In the genomic region with DNA sequence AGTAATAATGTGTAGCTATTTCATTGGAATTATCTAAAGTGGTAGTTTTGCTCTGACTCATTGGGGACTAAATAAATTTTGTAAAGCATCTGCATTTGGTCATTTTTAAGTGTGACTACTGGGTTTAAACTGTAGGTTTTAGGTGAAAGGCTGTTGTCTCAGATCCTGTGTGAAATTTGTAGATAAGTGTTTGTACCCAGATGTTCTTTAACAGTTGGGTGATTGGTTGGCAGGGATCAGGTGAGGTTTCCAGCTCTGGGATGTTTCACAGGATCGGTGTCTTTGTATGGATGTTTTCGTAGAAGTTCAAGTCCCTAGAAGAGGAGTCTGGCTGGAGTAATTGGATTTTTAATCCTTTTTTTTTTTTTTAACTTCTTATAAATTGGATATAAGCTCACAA, we compare ENCODE assay signal across 9 mouse cellular contexts. TPM values are rescaled to one million over a fixed set of nuclear protein-coding genes. Genes with fewer than 3 reads are reported as not detected.
A peak's percentile ranks its signal among the peaks of the same experiment; 100 is the strongest.
DNase-seq lines count a peak whose midpoint lies in the region; ATAC-seq and TF ChIP-seq lines count a peak whose summit lies in the region.
"Had no signal": no experiment of that assay in that cellular context is flagged by ENCODE, and none has a peak within 500 bp of the region (broad histone marks: within the 10 kb centered on the region; RNA-seq: fewer than 3 reads in every experiment).

No protein-coding gene starts in this region.

- no peak for DNase-seq in heart, postnatal 14 days
- no peak for DNase-seq in liver, embryonic 13.5 days
- no peak for DNase-seq in gastrocnemius, postnatal 36 days
- DNase-seq in thymus, postnatal 36 days: no peak

- no peaks in the 10 kb centered on the region for H3K27me3 ChIP-seq in heart, embryonic 14.5 days (ENCODE audit: control insufficient read depth, insufficient read depth, low read length)
- no peaks in the 10 kb centered on the region for H3K27me3 ChIP-seq in E14TG2a.4 (ENCODE audit: insufficient read depth, low read length)
- H3K27me3 ChIP-seq in forebrain, embryonic 12.5 days: no peaks in the 10 kb centered on the region
- no peaks in the 10 kb centered on the region for H3K27me3 ChIP-seq in liver, embryonic 13.5 days

- H3K4me1 ChIP-seq in heart, embryonic 14.5 days (ENCODE audit: control insufficient read depth in 2 of 2, insufficient read depth in 2 of 2, low read length in 2 of 2): no peaks in the 10 kb centered on the region
- peaks cover 38% of the 10 kb centered on the region for H3K4me1 ChIP-seq in E14TG2a.4 (replicated peaks; ENCODE audit: low read depth, low read length)
- H3K4me1 ChIP-seq in forebrain, embryonic 12.5 days: peaks cover 9% of the 10 kb centered on the region; the same call in 1 of the 2 replicates
- H3K4me1 ChIP-seq in liver, embryonic 13.5 days (replicated peaks): peaks cover 18% of the 10 kb centered on the region

- H3K27ac ChIP-seq in heart, embryonic 14.5 days (replicated peaks in 1 of 2; ENCODE audit: control insufficient read depth in 1 of 2, insufficient read depth in 1 of 2, low read depth in 2 of 2, low read length in 2 of 2): no peak overlapping the region
- no peak overlapping the region for H3K27ac ChIP-seq in forebrain, embryonic 12.5 days
- no peak overlapping the region for H3K27ac ChIP-seq in liver, embryonic 13.5 days
- H3K27ac ChIP-seq: left cerebral cortex, adult 2 months had no signal

- peak overlapping the region in 1 of 2 experiments; percentile 40; a peak in 1 of 4 replicates for H3K4me3 ChIP-seq in heart, embryonic 14.5 days (ENCODE audit: control insufficient read depth in 1 of 2, insufficient read depth in 1 of 2, low read depth in 1 of 2, low read length in 2 of 2)
- peak overlapping the region; percentile 76 for H3K4me3 ChIP-seq in E14TG2a.4 (replicated peaks; ENCODE audit: low read length)
- H3K4me3 ChIP-seq in forebrain, embryonic 12.5 days (replicated peaks): peak overlapping the region; percentile 41; the same call in 1 of the 2 replicates
- peak overlapping the region; percentile 60 for H3K4me3 ChIP-seq in liver, embryonic 13.5 days (replicated peaks)

- H3K36me3 ChIP-seq in heart, embryonic 14.5 days (ENCODE audit: control insufficient read depth, insufficient read depth, low read length): peaks cover 42% of the 10 kb centered on the region
- peaks cover 43% of the 10 kb centered on the region for H3K36me3 ChIP-seq in E14TG2a.4 (ENCODE audit: insufficient read depth, low read length)
- H3K36me3 ChIP-seq in forebrain, embryonic 12.5 days (replicated peaks): peaks cover 36% of the 10 kb centered on the region
- H3K36me3 ChIP-seq in liver, embryonic 13.5 days: peaks cover 43% of the 10 kb centered on the region

- ATAC-seq in heart, embryonic 14.5 days (ENCODE audit: insufficient number of reproducible peaks, insufficient read depth, low FRiP score, low read depth): no peak
- no peak for ATAC-seq in forebrain, embryonic 12.5 days (ENCODE audit: low FRiP score)
- ATAC-seq in liver, embryonic 13.5 days (ENCODE audit: low read depth): no peak
- ATAC-seq in inflammation-experienced regulatory T-cells, adult 6 months: no peak

- intact Hi-C loops in heart, postnatal 14 days (cut with DNase I): no loop called here
- intact Hi-C loops in gastrocnemius, postnatal 36 days (cut with DNase I): no loop called here

- H3K4me2 ChIP-seq in heart, embryonic 14.5 days (ENCODE audit: low read length): peak overlapping the region; percentile 43
- peak overlapping the region; percentile 43 for H3K4me2 ChIP-seq in forebrain, embryonic 12.5 days
- H3K4me2 ChIP-seq in liver, embryonic 13.5 days: peak overlapping the region; percentile 56

- no peak for TF ChIP-seq CTCF in E14TG2a.4 (conservative IDR thresholded peaks at IDR 0.05; ENCODE audit: low read length)

- WGBS in heart, embryonic 14.5 days: 76% methylated on average over 2 of the region's 2 CpGs
- 84% methylated on average over 2 of the region's 2 CpGs for whole genome bisulfite sequencing in forebrain, embryonic 12.5 days
- 37% methylated on average over 2 of the region's 2 CpGs for WGBS in liver, embryonic 13.5 days (ENCODE audit: insufficient replicate concordance)

- H3K9me3 ChIP-seq in heart, embryonic 14.5 days (ENCODE audit: control insufficient read depth, low read length): no peaks in the 10 kb centered on the region
- H3K9me3 ChIP-seq in E14TG2a.4 (ENCODE audit: low read length): no peaks in the 10 kb centered on the region
- no peaks in the 10 kb centered on the region for H3K9me3 ChIP-seq in forebrain, embryonic 12.5 days
- H3K9me3 ChIP-seq in liver, embryonic 13.5 days (replicated peaks): no peaks in the 10 kb centered on the region

- H3K9ac ChIP-seq in heart, embryonic 14.5 days (ENCODE audit: low read length): peak overlapping the region; percentile 62; the same call in 1 of the 2 replicates
- H3K9ac ChIP-seq in forebrain, embryonic 12.5 days: no peak overlapping the region
- H3K9ac ChIP-seq in liver, embryonic 13.5 days: peak overlapping the region; percentile 72

RNA-seq across cellular contexts. Expression of a gene that starts 1.6 kb away (rescaled TPM):
- polyA plus RNA-seq in heart, embryonic 14.5 days (2014; fragmentation: Nextera tagmentation; extraction: Ambion mirVana): 45.1 and 47.5 TPM in 2 replicates
- total RNA-seq in heart, postnatal 14 days (2021): 10 to 100 TPM; 41.5 to 43.0 TPM
- 58.1 TPM in 2 replicates for polyA plus RNA-seq in forebrain, embryonic 12.5 days (2016; fragmentation: Nextera tagmentation; extraction: Ambion mirVana)
- polyA plus RNA-seq in liver, embryonic 13.5 days (2015; fragmentation: Nextera tagmentation; extraction: Ambion mirVana): 22.0 and 22.3 TPM in 2 replicates
- polyA plus RNA-seq in inflammation-experienced regulatory T-cells, adult 6 months (2017; shearing (Covaris generic)): 10 to 100 TPM; 57.1 to 81.6 (median 75.7) TPM
- 10 to 100 TPM; 26.6 to 27.9 TPM for total RNA-seq in gastrocnemius, postnatal 36 days (2021)

RNA-seq across cellular contexts. Expression of a gene that starts 10.5 kb away (rescaled TPM):
- 8.8 and 9.2 TPM in 2 replicates for polyA plus RNA-seq in heart, embryonic 14.5 days (2014; fragmentation: Nextera tagmentation; extraction: Ambion mirVana)
- total RNA-seq in heart, postnatal 14 days (2021): 10 to 100 TPM; 22.6 to 24.0 TPM
- polyA plus RNA-seq in forebrain, embryonic 12.5 days (2016; fragmentation: Nextera tagmentation; extraction: Ambion mirVana): 16.8 and 17.8 TPM in 2 replicates
- 3.4 and 4.3 TPM in 2 replicates for polyA plus RNA-seq in liver, embryonic 13.5 days (2015; fragmentation: Nextera tagmentation; extraction: Ambion mirVana)
- 10 to 100 TPM; 25.9 to 49.0 (median 44.6) TPM for polyA plus RNA-seq in inflammation-experienced regulatory T-cells, adult 6 months (2017; shearing (Covaris generic))
- 1 to 10 TPM; 9.3 to 9.9 TPM for total RNA-seq in gastrocnemius, postnatal 36 days (2021)
